Mouse (Mus musculus): ENCODE results near the gene Ppp1r13b.
"Not testable (repeated sequence)": the region's sequence is repeated elsewhere in the genome, so short reads cannot be mapped to it uniquely, and the experiment has no call there.

The Ppp1r13b gene

GRCm38 (mm10) chr12:111907970-111908681, at the start of gene Ppp1r13b:
Gene Ppp1r13b, minus strand, starts transcription at chr12:111908110.
- peak; percentile 97 for DNase-seq

GRCm38 (mm10) chr12:111956173-111956572, 48.3 kb upstream of the Ppp1r13b start:
- no peak for DNase-seq

GRCm38 (mm10) chr12:111951701-111952100, 43.8 kb upstream of the Ppp1r13b start:
- DNase-seq: no peak

- DNase-seq: no peak
Measured at GRCm38 (mm10) chr12:111950486-111950885, 42.6 kb upstream of the Ppp1r13b start.

DNA sequence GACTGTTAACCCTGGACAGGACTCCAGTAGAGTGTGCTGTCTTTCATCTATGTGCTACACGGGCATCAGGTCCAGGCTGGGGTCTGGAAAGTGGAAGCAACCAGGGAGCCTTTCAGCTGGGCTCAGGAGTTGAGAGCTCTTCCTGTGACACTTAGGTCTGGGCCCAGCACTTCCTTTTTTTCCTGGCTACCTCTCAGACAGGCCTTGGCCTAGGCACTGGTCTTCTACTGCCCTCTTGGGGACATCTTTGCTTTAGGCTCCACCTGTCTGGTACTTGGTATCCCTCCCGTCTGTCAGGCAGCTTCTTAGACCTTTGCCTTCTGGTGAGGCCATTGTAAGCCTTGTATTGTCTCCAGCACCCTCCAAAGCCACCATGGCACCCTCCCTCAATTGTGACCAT, 38.8 kb upstream of the Ppp1r13b start:
- DNase-seq: peak; percentile 48

DNA sequence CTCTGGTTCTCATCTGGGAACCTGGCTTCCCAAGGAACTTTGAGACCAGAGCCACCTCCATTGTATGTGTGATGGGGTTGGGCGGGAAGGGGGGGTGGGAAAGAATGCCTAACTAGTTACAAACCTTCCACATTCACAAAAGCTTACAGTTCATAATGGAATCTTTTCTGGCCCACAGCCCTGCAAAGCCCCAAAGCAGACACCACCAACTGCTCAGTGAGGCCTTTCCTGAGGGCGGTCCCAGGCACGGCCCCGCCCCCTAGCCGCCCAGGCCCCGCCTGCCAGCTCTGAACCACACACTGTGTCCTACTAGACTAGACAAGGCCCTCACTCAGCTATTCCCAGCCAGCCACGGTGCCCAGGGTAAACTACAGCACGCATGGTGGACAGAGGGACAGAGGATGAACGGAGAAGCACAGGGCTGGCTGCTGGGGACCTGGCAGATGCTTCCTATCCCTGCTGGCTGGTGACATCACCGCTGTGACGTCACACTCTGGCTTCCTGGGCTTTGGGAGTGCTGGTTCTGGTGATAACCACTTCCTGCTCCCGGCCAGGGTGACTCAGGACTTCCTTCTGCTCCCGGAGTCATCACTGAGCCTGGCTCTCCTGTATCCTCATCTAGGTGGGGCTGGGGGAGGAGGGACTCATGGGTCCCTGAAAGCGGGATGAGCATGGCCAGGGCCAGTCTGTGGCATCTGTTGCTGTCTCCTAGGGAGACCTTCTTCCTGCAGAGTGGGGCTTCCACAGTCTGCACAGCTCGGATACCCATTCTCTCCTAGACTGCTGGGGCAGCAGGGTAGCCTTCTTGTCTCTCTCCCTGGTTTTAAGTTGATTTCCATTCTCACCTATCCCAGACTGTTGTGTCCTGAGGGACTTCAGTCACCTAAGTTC, 38.1 kb upstream of the Ppp1r13b start:
- DNase-seq: not testable (repeated sequence)

DNA sequence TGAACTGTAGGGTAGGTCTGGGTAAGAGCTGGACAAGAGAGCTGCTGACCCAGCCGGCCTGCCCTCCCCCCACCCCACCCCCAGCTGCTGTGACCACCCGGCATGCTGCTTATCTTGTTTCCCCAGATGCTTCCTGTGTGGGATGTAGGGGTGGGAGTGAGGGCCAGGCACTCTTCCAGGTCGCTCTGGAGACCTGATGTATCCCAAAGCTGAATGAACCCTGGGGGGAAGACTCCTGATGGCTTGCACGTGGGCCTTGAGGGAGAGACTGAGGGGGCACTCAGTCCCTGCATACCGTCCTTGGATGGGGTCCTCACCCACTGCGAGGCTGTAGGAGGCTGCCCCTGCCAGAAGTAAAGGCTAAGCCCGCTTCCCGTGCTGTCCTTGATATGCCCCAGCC, 37.2 kb upstream of the Ppp1r13b start:
- no peak for DNase-seq

- peak; percentile 24 for DNase-seq
Measured at GRCm38 (mm10) chr12:111944065-111944987, 36.4 kb upstream of the Ppp1r13b start.

- DNase-seq: no peak
Measured at GRCm38 (mm10) chr12:111943421-111944064, 35.6 kb upstream of the Ppp1r13b start.

- DNase-seq: no peak
Measured at GRCm38 (mm10) chr12:111938623-111939177, 30.8 kb upstream of the Ppp1r13b start.

DNA sequence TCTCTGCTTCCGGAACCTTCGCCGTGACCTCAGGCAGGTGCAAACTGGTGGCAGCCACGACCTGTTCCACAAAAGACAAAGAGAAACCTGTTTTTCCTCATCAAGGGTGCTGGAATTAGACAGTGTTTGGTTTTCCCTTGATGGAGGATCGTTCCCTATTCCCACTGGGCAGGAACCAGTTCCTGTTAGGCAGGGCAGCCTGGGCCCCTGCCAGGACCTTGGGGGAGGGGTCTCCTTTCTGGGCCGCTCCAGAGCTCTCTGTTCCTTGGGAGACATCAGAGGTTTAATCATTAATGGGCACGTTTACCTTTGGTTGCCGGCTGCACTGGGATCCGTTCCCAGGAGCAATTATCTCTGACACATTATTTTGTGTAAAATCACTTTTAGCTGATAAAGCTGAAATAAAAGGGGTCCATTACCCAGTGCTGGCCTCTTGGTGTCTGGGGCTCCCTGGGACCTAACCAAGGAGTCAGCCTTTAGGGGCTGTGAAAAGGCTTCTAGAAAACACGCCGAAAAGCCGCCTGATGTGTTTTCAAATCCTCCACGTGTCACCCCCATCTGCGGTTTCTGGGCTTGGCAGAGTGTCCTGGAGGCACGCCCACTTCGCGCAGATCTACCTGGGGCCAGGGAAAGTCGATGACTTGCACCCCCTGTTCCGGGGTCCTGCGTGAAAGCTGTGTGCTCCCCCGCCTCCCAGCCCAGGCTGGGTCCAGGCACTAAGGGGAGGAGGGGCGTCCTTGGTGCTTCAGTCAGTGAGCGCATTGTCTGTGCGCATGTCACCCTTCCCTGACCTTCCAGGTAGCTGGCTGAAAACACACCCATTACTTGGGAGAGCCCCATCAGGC, 29.0 kb upstream of the Ppp1r13b start:
- no peak for DNase-seq

GRCm38 (mm10) chr12:111933971-111934370, 26.1 kb upstream of the Ppp1r13b start:
- DNase-seq: no peak

DNA sequence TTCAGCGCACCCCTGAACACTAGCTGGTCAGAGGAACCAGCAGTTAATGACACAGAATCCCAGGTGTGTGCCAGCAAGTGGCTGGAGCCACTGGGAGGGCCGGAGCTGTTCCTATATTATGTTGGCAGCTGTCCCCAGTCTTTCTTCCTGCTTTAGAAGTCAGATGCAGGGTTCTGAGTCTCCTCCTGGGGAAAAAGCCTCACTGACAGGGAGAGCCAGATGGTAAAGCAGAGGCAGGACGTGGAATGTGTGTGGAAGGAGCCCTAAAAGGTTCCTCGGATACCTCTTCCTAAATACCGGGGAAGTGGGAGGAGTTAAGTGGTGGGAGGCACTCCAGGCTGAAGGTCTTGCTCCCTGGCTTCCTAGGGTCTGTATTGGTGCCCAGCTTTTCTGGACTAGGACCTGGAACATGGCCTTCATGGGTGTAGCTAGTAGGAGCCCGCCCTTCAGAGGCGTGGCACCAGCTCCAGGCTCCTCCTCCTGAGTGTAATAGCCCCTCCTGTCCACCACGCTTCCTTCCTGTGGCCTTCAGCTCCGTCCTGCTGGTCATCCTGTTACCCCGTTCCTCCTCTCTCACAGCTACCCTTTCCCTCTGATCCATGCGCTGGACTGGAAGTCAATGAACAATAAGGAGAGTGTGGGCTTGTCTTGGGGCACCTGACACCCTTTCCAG, 25.3 kb upstream of the Ppp1r13b start:
- no peak for DNase-seq

DNA sequence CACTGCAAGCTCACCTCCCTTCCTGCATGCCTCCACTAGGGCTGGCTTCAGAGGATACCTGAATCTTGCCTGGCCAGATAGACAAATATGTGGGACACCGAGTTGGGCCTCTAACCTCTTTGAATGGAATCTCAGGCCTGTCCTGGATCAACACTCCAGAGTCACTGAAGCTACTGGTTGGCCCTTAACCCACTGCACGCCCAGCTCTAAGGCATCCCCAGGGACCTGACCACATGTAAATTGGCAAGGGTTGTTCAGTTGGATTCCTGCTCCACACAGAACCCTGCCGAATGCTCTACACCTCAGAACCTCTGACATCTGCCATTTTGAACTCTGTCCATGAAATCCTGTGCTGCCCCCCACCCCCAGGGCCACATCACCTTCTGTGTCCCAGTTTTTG, 24.6 kb upstream of the Ppp1r13b start:
- no peak for DNase-seq

DNA sequence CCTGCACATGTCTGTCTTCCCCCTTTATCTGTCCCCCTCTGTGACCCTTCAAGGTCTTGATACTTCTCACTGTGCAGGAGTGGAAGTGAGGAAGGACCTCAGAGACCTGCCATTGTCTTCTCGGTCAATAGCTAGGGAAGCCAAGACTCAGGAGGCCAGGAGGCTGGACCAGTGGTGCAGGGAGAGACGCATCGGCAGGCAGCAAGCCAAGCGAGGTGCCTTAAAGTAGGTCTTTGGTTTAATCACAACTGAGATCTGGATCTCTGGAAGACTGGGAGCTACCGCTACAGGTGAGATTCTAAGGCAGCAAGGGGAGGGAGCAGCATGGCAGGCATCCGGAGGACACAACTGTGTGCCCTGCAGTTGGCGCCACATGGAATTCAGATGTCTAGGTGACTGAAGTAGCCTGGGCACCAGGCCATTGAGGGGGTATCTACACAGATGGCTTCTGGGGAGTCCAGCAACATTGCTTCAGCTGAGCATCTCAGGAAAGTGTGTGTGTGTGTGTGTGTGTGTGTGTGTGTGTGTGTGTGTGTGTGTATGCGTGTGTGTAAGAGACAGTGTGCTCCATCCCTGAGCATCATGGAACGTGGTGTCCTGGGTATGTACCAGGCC, 23.6 kb upstream of the Ppp1r13b start:
- no peak for DNase-seq

DNA sequence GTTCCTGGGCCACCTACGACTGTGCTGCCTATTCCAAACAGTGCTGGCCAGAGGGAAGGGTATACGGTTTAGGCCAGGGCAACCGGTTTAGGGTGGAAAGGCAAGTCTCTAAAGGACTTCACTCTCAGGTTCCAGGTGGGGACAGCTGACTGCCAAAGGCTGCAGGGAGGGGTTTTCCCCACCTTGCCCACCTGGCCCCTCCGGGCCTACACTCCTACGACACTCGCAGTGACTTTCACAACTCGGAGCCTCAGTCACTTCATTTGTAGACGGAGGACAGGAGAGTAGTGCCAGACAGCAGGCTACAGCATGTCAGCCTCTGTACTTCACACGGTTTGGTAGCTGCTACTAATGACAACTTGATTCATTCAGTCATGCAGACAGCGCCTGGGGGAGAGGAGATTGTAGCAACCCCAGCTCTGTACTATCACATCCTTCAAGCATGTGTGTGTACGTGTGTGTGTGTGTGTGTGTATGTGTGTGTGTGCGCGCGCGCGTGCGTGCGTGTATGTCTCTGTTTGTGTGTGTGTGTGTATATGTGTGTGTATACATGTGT, 20.6 kb upstream of the Ppp1r13b start:
- DNase-seq: no peak

DNA sequence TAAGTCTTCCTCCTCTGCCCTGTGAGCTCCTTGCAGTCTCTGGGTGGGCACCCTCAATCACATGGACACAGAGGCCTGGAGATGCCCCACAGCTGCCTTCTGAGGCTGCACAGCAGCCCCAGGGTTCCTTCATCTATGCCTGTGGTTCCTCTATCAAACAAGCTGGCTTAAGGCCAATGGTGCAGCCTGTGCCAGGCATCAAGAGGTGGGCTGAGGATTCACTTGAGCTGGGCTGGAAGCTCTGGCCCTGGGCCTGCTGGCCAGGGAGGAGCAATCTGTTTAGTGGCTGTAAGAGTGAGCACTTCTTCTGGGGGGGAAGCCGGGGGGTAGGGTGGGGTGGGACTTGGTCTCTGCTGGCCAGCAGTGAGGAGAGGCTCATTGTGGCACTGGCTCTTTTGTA, 19.4 kb upstream of the Ppp1r13b start:
- no peak for DNase-seq

GRCm38 (mm10) chr12:111923117-111923516, 15.2 kb upstream of the Ppp1r13b start:
- DNase-seq: no peak

- DNase-seq: no peak
Measured at GRCm38 (mm10) chr12:111920046-111920445, 12.1 kb upstream of the Ppp1r13b start.

Data from thymus, postnatal 4 days (tissue).